Mouse (Mus musculus) kidney, embryonic 14.5 days (tissue): Measurements from ENCODE around the gene Wnt6. TPM values are rescaled to one million over a fixed set of nuclear protein-coding genes. Genes with fewer than 3 reads are reported as not detected.

Source experiments
- ATAC-seq: fragments of 200-750 bp; cut with Nextera tagmentation; 2 replicates; pipeline ENCODE4 v1.8.0; 2017; ENCODE audit warnings: moderate number of reproducible peaks, mild to moderate bottlenecking, moderate TSS enrichment, moderate library complexity; ENCODE audit not compliant: low FRiP score, low TSS enrichment
- H3K27ac ChIP-seq: fragments of 300-500 bp; sonication (generic); 2 replicates; pipeline ENCODE4 v1.5.1; 2014; ENCODE audit warnings: low read depth, mild to moderate bottlenecking, low read length, moderate library complexity, mixed read lengths
- H3K27me3 ChIP-seq: fragments of 300-500 bp; sonication (generic); 2 replicates; pipeline ENCODE4 v1.6.1; 2014; ENCODE audit warnings: mild to moderate bottlenecking, low read length; ENCODE audit not compliant: control insufficient read depth, insufficient read depth
- H3K36me3 ChIP-seq: fragments of 300-500 bp; sonication (generic); 2 replicates; pipeline ENCODE4 v1.6.1; 2014; ENCODE audit warnings: low read length, mixed read lengths; ENCODE audit not compliant: control insufficient read depth, insufficient read depth
- H3K4me1 ChIP-seq: fragments of 300-500 bp; sonication (generic); 2 replicates; pipeline ENCODE4 v1.6.1; 2014; ENCODE audit warnings: low read length, mixed read lengths; ENCODE audit not compliant: control insufficient read depth, insufficient read depth
- H3K4me2 ChIP-seq: fragments of 300-500 bp; sonication (generic); replicated peaks from 2 replicates; pipeline ENCODE4 v1.6.1; 2014; ENCODE audit warnings: low read depth, mild to moderate bottlenecking, low read length
- H3K4me3 ChIP-seq: fragments of 300-500 bp; sonication (generic); 2 replicates; pipeline ENCODE4 v1.5.1; 2014; ENCODE audit warnings: mild to moderate bottlenecking, low read length
- H3K9ac ChIP-seq: fragments of 300-500 bp; sonication (generic); 2 replicates; pipeline ENCODE4 v1.6.1; 2014; ENCODE audit warnings: low read depth, mild to moderate bottlenecking, low read length, moderate library complexity
- H3K9me3 ChIP-seq: fragments of 300-500 bp; sonication (generic); 2 replicates; pipeline ENCODE4 v1.6.1; 2016; ENCODE audit warnings: low read length; ENCODE audit not compliant: control insufficient read depth
- WGBS: fragments of 180-500 bp; shearing (Covaris S2); extraction: QIAGEN DNeasy Blood & Tissue Kit; methylation state at CpG from one replicate; pipeline ENCODE4 v1.1.7; 2014; 5-methylcytosine and 5-hydroxymethylcytosine counted together
- polyA plus RNA-seq: library from polyadenylated mRNA; unstranded; fragments of >200 nt; fragmentation: Nextera tagmentation; extraction: Ambion mirVana; gene quantifications from 2 replicates; pipeline ENCODE4 v1.2.1, GENCODE M21; 2014

The Wnt6 gene
- polyA plus RNA-seq, 1 experiment from 2014 or later: 3.4 TPM

- Histone ChIP-seq H3K9me3 (no peaks in the 10 kb centered on the region), H3K4me2 (peak within 1 kb of the TSS; percentile 49), H3K4me3 (peak within 1 kb of the TSS; percentile 25), H3K27me3 (peaks cover 3% of the 10 kb centered on the region; the same call in 1 of the 2 replicates), H3K9ac (peak within 1 kb of the TSS; percentile 34; the same call in 1 of the 2 replicates), H3K36me3 (no peaks in the 10 kb centered on the region), H3K4me1 (0 out of 2 replicates have a peak, but pooled peaks cover 3% of the 10 kb centered on the region), H3K27ac (no peak within 1 kb of the TSS)
- 7% methylated on average over 30 of the region's 30 CpGs for WGBS
- ATAC-seq: peak; percentile 79
Observed at GRCm38 (mm10) chr1:74748643-74749271, 22.9 kb upstream of the Wnt6 start, which contains the start of gene Prkag3. TSS of gene Prkag3 (minus strand) at chr1:74749221.

GRCm38 (mm10) chr1:74749301-74749700 lies 22.4 kb upstream of the Wnt6 start:
- 0 out of 2 replicates have a peak overlapping the region, but pooled peaks have one; percentile 49 for H3K4me2 ChIP-seq
- H3K9me3 ChIP-seq: no peaks in the 10 kb centered on the region
- H3K4me1 ChIP-seq: peaks cover 5% of the 10 kb centered on the region; the same call in 1 of the 2 replicates
- H3K4me3 ChIP-seq: no peak overlapping the region; the same call in 1 of the 2 replicates
- H3K9ac ChIP-seq: no peak overlapping the region
- H3K27me3 ChIP-seq: peaks cover 3% of the 10 kb centered on the region; the same call in 1 of the 2 replicates
- no peaks in the 10 kb centered on the region for H3K36me3 ChIP-seq
- ATAC-seq: peak; percentile 40; the same call in 1 of the 2 replicates
- WGBS: 63% methylated on average over 7 of the region's 7 CpGs
- no peak overlapping the region for H3K27ac ChIP-seq

- H3K27ac ChIP-seq: no peak overlapping the region
- peaks cover 3% of the 10 kb centered on the region; the same call in 1 of the 2 replicates for H3K27me3 ChIP-seq
- 82% methylated on average over 4 of the region's 4 CpGs for WGBS
Observed at GRCm38 (mm10) chr1:74750683-74751082, 21.0 kb upstream of the Wnt6 start.

GRCm38 (mm10) chr1:74752150-74752549 lies 19.5 kb upstream of the Wnt6 start:
- peaks cover 10% of the 10 kb centered on the region for H3K4me1 ChIP-seq
- ATAC-seq: no peak
- no peak overlapping the region for H3K4me3 ChIP-seq
- H3K36me3 ChIP-seq: no peaks in the 10 kb centered on the region
- no peak overlapping the region for H3K27ac ChIP-seq
- H3K27me3 ChIP-seq: peaks cover 3% of the 10 kb centered on the region; the same call in 1 of the 2 replicates
- no peak overlapping the region for H3K9ac ChIP-seq
- H3K9me3 ChIP-seq: no peaks in the 10 kb centered on the region
- 83% methylated on average over 8 of the region's 8 CpGs for WGBS
- no peak overlapping the region for H3K4me2 ChIP-seq

More at GRCm38 (mm10) chr1:74750683-74751082, 21.0 kb upstream of the Wnt6 start:
- H3K9ac ChIP-seq: no peak overlapping the region
- no peak for ATAC-seq
- peaks cover 10% of the 10 kb centered on the region for H3K4me1 ChIP-seq
- H3K4me3 ChIP-seq: no peak overlapping the region
- H3K4me2 ChIP-seq: no peak overlapping the region
- no peaks in the 10 kb centered on the region for H3K9me3 ChIP-seq
- H3K36me3 ChIP-seq: no peaks in the 10 kb centered on the region

- no peaks in the 10 kb centered on the region for H3K9me3 ChIP-seq
- ATAC-seq: no peak
- no peak overlapping the region for H3K27ac ChIP-seq
- no peaks in the 10 kb centered on the region for H3K36me3 ChIP-seq
- no peak overlapping the region for H3K4me2 ChIP-seq
- H3K4me3 ChIP-seq: no peak overlapping the region
- H3K4me1 ChIP-seq: peaks cover 10% of the 10 kb centered on the region
- no peaks in the 10 kb centered on the region for H3K27me3 ChIP-seq
- H3K9ac ChIP-seq: no peak overlapping the region
- WGBS: 100% methylated on average over 3 of the region's 3 CpGs
Observed at GRCm38 (mm10) chr1:74752833-74753232, 18.9 kb upstream of the Wnt6 start.

- Histone ChIP-seq H3K27ac (no peak overlapping the region), H3K4me1 (peaks cover 9% of the 10 kb centered on the region), H3K4me2 (no peak overlapping the region), H3K4me3 (no peak overlapping the region), H3K27me3 (no peaks in the 10 kb centered on the region), H3K9me3 (no peaks in the 10 kb centered on the region), H3K36me3 (no peaks in the 10 kb centered on the region), H3K9ac (no peak overlapping the region)
- WGBS: 75% methylated on average over 8 of the region's 8 CpGs
- no peak for ATAC-seq
Observed at GRCm38 (mm10) chr1:74753266-74753974, 18.3 kb upstream of the Wnt6 start.

- 34% methylated on average over 5 of the region's 5 CpGs for whole genome bisulfite sequencing
- no peaks in the 10 kb centered on the region for H3K27me3 ChIP-seq
- H3K36me3 ChIP-seq: no peaks in the 10 kb centered on the region
- peak; percentile 44; the same call in 1 of the 2 replicates for ATAC-seq
- H3K9ac ChIP-seq: no peak overlapping the region
- H3K9me3 ChIP-seq: no peaks in the 10 kb centered on the region
- peaks cover 7% of the 10 kb centered on the region for H3K4me1 ChIP-seq
- H3K4me3 ChIP-seq: no peak overlapping the region
- H3K27ac ChIP-seq: no peak overlapping the region
- H3K4me2 ChIP-seq: no peak overlapping the region
Observed at GRCm38 (mm10) chr1:74754175-74754785, 17.4 kb upstream of the Wnt6 start.

- ATAC-seq: no peak
- no peak overlapping the region for H3K4me2 ChIP-seq
- H3K4me3 ChIP-seq: no peak overlapping the region
- H3K36me3 ChIP-seq: no peaks in the 10 kb centered on the region
- WGBS: 23% methylated on average over 4 of the region's 4 CpGs
- H3K4me1 ChIP-seq: 0 out of 2 replicates have a peak, but pooled peaks cover under 1% of the 10 kb centered on the region
- H3K27me3 ChIP-seq: peaks cover 7% of the 10 kb centered on the region
- no peaks in the 10 kb centered on the region for H3K9me3 ChIP-seq
- H3K9ac ChIP-seq: no peak overlapping the region
- H3K27ac ChIP-seq: no peak overlapping the region
Observed at GRCm38 (mm10) chr1:74759773-74760172, 11.9 kb upstream of the Wnt6 start.
